Mouse (Mus musculus): ENCODE measurements around the gene Pilrb1. TPM values are rescaled to one million over a fixed set of nuclear protein-coding genes. Genes with fewer than 3 reads are reported as not detected.
"Not testable (repeated sequence)": the region's sequence is repeated elsewhere in the genome, so short reads cannot be mapped to it uniquely, and the experiment has no call there.

Pilrb1 gene
- total and polyA plus RNA-seq, 2 experiments from 2014 or later: 0.45 TPM; not detected in 1

DNA sequence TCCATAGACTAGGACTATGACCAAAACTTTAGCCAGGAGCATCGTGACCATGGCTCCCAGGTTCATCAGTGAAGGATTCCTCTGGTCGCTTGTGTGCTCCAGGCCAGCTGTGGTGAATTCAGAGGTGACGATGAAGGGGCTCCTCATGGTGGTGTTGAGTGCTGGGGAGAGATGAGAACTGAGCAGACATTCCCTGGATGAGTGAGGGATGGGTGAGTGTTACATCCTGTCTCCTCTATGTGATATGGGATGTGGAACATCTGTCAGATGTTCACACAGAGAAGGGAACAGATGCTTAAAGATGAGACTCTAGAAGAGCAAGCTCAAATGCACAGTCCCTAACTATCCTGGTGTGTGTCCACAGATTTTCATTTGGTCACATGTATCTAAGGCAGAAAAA is 3.0 kb downstream of the Pilrb1 start:
- 51% methylated on average over 3 of the region's 3 CpGs for WGBS
- H3K4me3 ChIP-seq (ENCODE audit: low read depth, low read length); DNase-seq (ENCODE audit: low spot score); H3K4me2 ChIP-seq (ENCODE audit: low read depth, low read length); H3K4me1 ChIP-seq (ENCODE audit: control insufficient read depth, insufficient read depth); H3K27ac ChIP-seq (ENCODE audit: low read depth); H3K36me3 ChIP-seq (replicated peaks; ENCODE audit: control insufficient read depth, insufficient read depth, low read length); H3K27me3 ChIP-seq (ENCODE audit: control insufficient read depth, insufficient read depth, low read length); ATAC-seq (ENCODE audit: insufficient read depth, low read depth); H3K9ac ChIP-seq (replicated peaks; ENCODE audit: low read depth, low read length); H3K9me3 ChIP-seq (replicated peaks; ENCODE audit: control insufficient read depth, low read length): not testable (repeated sequence)

DNA sequence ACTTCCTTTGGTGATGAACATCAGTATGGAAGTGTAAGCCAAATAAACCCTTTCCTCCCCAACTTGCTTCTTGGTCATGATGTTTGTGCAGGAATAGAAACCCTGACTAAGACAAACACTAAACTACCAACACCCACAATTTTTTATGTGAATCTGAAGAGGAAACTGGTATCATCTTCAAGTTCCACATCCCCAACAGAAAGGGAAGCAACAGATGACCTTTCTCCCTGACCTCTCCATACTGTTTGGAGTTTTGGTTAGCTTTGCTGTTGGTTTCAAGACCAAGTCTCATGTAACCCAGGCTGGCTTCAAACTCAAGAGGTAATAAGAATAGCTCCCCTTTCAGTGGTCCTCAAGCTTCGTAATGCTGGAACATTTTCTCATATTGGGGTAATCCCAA is 7.6 kb downstream of the Pilrb1 start:
- WGBS: 44% methylated on average over 1 of the region's 1 CpGs
- H3K9ac ChIP-seq (replicated peaks; ENCODE audit: low read depth, low read length); H3K4me3 ChIP-seq (ENCODE audit: low read depth, low read length): not testable (repeated sequence)

DNA sequence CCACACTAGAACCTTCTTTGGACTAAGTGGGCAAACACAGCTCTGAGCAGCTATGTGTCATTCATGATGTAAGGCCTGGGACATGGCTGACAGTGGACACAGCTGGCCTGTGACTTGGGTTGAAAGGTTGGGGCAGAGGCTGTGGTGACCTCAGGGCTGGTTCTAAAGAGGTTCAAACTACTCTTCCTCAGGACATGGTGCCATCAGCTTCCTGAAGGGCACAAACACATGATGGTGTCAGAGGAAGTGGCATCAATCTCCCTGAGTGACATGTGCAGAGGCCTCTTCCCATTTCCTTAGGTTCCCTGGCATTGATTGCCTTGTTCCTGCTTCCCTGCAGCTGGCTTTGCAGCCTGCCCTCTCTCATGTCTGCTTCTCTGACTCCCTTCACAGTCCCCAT is 20.8 kb downstream of the Pilrb1 start:
- not testable (repeated sequence) for H3K27ac ChIP-seq (ENCODE audit: low read depth); H3K9ac ChIP-seq (replicated peaks; ENCODE audit: low read depth, low read length); H3K4me1 ChIP-seq (ENCODE audit: control insufficient read depth, insufficient read depth); H3K27me3 ChIP-seq (ENCODE audit: control insufficient read depth, insufficient read depth, low read length); DNase-seq (ENCODE audit: low spot score); H3K36me3 ChIP-seq (replicated peaks; ENCODE audit: control insufficient read depth, insufficient read depth, low read length); ATAC-seq (ENCODE audit: insufficient read depth, low read depth); H3K9me3 ChIP-seq (replicated peaks; ENCODE audit: control insufficient read depth, low read length); H3K4me3 ChIP-seq (ENCODE audit: low read depth, low read length); H3K4me2 ChIP-seq (ENCODE audit: low read depth, low read length)

More for the DNA sequence above, 7.6 kb downstream of the Pilrb1 start:
- not testable (repeated sequence) for H3K27me3 ChIP-seq (ENCODE audit: control insufficient read depth, insufficient read depth, low read length); DNase-seq (ENCODE audit: low spot score); ATAC-seq (ENCODE audit: insufficient read depth, low read depth); H3K36me3 ChIP-seq (replicated peaks; ENCODE audit: control insufficient read depth, insufficient read depth, low read length); H3K4me1 ChIP-seq (ENCODE audit: control insufficient read depth, insufficient read depth); H3K9me3 ChIP-seq (replicated peaks; ENCODE audit: control insufficient read depth, low read length); H3K27ac ChIP-seq (ENCODE audit: low read depth); H3K4me2 ChIP-seq (ENCODE audit: low read depth, low read length)

DNA sequence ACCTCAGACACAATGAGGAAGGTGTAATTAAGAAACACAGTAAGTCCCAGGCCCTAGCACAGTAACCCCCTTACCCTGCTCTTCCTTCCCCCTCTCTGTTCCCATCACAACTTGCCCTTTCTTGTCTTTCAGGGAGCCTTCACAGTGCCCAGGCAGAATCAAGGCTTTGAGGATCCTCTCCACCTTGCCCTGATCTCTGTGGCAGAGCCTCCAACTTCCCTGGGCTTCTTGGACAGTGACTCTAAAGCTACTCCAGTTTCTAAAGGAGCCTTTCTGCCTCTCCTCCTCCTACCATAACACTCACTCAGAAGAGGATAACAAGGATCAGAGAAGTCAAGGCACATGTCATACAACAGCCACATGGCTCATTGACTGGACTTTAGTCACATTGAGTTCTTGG is 21.3 kb downstream of the Pilrb1 start:
- Histone ChIP-seq H3K4me3 (ENCODE audit: low read depth, low read length) (no peak overlapping the region), H3K9me3 (replicated peaks; ENCODE audit: control insufficient read depth, low read length) (no peaks in the 10 kb centered on the region), H3K36me3 (replicated peaks; ENCODE audit: control insufficient read depth, insufficient read depth, low read length) (no peaks in the 10 kb centered on the region), H3K27me3 (ENCODE audit: control insufficient read depth, insufficient read depth, low read length) (no peaks in the 10 kb centered on the region), H3K4me2 (ENCODE audit: low read depth, low read length) (no peak overlapping the region), H3K4me1 (ENCODE audit: control insufficient read depth, insufficient read depth) (no peaks in the 10 kb centered on the region), H3K9ac (replicated peaks; ENCODE audit: low read depth, low read length) (no peak overlapping the region), H3K27ac (ENCODE audit: low read depth) (no peak overlapping the region)
- ATAC-seq (ENCODE audit: insufficient read depth, low read depth): no peak
- no peak for DNase-seq (ENCODE audit: low spot score)
- TF ChIP-seq CTCF (IDR thresholded peaks at IDR 0.05; ENCODE audit: low read depth): no peak
- TF ChIP-seq EP300 (IDR thresholded peaks at IDR 0.05; ENCODE audit: low read depth): no peak

DNA sequence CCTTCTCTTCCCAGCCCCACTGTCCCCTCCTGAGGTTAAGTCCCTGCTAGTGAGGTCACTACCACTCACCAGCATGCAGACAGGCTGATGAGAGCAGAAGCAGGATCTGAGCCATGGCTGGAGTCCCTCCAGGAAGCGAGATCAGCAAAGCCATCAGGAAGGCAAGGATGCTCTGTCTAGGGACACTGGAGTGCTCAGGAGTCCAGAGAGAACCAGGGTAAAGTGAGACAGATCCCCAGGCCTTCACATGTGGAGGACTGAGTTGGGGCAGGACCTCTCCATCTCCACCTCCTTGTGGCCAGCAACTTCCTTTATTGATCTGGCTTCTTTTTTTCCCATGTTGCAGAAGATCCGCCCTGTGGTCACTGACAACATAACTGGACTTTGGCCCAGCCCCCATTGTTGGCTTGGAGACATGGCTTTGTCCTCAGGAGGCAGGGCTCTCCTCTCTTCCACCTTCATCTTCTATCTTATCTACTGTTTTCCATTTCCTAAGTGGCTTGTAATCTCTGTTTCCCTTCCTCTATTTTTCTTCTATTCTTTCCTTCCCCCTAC is 21.9 kb downstream of the Pilrb1 start, which contains the start of gene Pilra:
Pilra (minus strand) TSS at position 316 of the 555 bp plus-strand sequence.
- H3K9ac ChIP-seq (replicated peaks; ENCODE audit: low read depth, low read length); H3K27me3 ChIP-seq (ENCODE audit: control insufficient read depth, insufficient read depth, low read length); H3K4me3 ChIP-seq (ENCODE audit: low read depth, low read length); H3K27ac ChIP-seq (ENCODE audit: low read depth); H3K4me1 ChIP-seq (ENCODE audit: control insufficient read depth, insufficient read depth); ATAC-seq (ENCODE audit: insufficient read depth, low read depth); DNase-seq (ENCODE audit: low spot score); H3K4me2 ChIP-seq (ENCODE audit: low read depth, low read length); H3K9me3 ChIP-seq (replicated peaks; ENCODE audit: control insufficient read depth, low read length); H3K36me3 ChIP-seq (replicated peaks; ENCODE audit: control insufficient read depth, insufficient read depth, low read length): not testable (repeated sequence)
- 29% methylated on average over 2 of the region's 2 CpGs for WGBS

DNA sequence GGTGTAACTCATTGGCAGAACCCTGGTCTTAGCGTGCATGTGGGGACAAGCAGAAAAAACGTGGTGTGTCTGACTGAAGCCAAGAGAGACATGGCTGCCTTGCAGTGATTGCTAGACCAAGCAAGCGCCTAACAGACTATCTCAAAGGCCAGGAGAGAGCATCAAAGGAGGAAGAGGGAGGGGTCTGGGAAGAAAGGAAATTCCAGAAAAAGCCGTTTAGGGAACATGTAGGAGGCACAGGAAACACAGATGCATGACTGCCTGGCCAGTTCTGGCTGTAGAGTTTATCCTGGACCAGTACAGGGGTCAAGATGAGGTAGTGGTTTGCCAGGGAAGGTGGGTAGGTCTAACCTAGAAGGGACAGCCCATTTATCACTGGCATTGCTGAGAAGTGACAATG is 24.4 kb downstream of the Pilrb1 start:
- no peak overlapping the region for H3K9ac ChIP-seq (replicated peaks; ENCODE audit: low read depth, low read length)
- H3K36me3 ChIP-seq (replicated peaks; ENCODE audit: control insufficient read depth, insufficient read depth, low read length): no peaks in the 10 kb centered on the region
- no peak for TF ChIP-seq CTCF (IDR thresholded peaks at IDR 0.05; ENCODE audit: low read depth)
- TF ChIP-seq EP300 (IDR thresholded peaks at IDR 0.05; ENCODE audit: low read depth): 0 out of 2 replicates have a peak, but pooled peaks have one; percentile 30
- peak; percentile 66 for ATAC-seq (ENCODE audit: insufficient read depth, low read depth)
- no peak overlapping the region for H3K4me2 ChIP-seq (ENCODE audit: low read depth, low read length)
- no peaks in the 10 kb centered on the region for H3K27me3 ChIP-seq (ENCODE audit: control insufficient read depth, insufficient read depth, low read length)
- H3K4me1 ChIP-seq (ENCODE audit: control insufficient read depth, insufficient read depth): no peaks in the 10 kb centered on the region
- WGBS: 39% methylated on average over 4 of the region's 4 CpGs
- peak; percentile 58 for DNase-seq (ENCODE audit: low spot score)
- no peak overlapping the region for H3K4me3 ChIP-seq (ENCODE audit: low read depth, low read length)
- H3K9me3 ChIP-seq (replicated peaks; ENCODE audit: control insufficient read depth, low read length): no peaks in the 10 kb centered on the region
- H3K27ac ChIP-seq (ENCODE audit: low read depth): no peak overlapping the region
